Mouse (Mus musculus): Measurements from ENCODE around the gene Lrpap1.

Gene Lrpap1

DNA sequence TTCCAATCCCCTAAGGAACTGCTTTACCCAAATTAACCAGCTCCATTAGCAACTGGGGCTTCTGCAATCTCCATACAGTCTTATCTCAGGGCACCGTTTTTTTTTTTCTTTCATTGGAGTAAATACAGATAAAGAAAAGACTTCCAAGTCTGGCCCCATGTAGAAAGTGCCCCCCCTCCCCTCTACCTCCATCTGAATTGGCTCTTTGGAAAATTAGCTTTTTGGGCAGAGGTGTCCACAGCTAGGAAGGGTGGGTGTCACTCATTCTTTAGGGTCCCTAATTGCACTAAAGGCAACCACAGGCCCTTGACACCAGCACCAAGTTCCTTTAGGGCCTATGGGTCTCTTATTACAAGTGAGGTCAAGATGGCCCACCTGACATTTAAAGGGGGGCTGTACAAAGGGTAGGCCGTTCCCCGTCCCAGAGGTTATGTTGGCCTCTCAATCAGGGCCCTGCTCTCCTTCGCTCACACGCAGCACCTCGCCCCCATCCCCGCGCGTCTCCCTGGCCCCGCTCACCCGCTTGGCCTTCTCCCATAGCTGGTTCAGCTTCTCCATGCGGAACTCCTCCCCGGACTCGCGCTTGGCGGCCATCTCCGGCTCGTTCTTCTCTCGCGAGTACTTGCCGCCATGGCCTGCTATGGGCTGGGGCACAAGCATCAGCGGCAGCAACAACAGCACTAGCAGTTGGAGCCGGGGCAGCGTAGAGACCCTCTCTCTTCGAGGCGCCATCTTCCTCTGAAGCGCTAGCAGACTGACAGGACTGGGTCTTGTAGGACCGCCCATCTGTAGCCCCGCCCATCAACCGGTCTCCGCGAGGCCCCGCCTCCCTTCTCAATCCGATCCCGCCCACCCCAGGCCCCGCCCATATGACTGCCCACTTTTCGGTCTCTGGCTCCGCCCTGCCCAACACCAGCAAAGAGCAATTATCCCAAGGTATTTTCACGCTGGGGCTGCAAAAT lies at the start of gene Lrpap1:
TSS of gene Lrpap1 (minus strand) at position 807 of the 962 bp plus-strand sequence.
- DNase-seq (ENCODE audit: low read depth), result peak; percentile 74

DNA sequence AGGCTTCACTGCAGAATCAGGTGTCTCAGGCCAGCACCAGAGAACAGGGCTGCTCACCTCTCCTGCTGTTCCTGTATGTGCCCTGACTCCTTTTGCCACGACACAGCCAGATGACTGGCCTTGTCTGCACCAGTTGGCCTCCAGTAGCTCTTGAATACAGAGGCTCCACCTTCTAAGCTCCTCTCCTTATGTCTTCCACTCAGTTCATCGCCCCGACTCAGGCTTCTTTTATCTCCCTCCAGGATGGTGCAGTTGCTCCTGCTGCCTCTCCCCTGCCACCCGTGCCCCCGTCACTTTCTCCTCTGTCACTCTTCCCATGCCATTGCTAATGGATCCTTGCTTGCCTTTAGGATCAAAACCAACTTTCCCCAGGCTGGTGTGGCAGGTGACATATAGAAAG lies 44.4 kb upstream of the Lrpap1 start:
- no peak for DNase-seq (ENCODE audit: low read depth)

DNA sequence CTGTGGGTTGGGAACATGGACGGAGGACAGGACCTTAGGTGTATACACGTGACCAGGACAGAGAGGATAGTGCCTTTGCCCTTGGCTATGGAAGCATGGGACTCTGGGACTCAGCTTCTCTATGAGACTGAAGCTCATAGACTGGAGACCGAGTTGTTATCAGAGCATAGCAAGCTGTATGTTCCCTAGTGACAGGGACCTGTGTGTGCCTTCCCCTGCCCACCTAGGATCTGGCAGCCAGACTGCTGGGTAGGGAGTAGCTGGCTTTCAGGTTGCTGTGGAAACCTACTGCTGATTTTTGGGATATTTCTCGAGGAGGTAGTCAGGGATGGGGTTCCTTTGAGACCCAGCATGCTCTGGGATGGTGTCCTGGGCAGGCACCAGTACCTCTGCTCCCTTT lies 44.0 kb upstream of the Lrpap1 start:
- no peak for DNase-seq (ENCODE audit: low read depth)

DNA sequence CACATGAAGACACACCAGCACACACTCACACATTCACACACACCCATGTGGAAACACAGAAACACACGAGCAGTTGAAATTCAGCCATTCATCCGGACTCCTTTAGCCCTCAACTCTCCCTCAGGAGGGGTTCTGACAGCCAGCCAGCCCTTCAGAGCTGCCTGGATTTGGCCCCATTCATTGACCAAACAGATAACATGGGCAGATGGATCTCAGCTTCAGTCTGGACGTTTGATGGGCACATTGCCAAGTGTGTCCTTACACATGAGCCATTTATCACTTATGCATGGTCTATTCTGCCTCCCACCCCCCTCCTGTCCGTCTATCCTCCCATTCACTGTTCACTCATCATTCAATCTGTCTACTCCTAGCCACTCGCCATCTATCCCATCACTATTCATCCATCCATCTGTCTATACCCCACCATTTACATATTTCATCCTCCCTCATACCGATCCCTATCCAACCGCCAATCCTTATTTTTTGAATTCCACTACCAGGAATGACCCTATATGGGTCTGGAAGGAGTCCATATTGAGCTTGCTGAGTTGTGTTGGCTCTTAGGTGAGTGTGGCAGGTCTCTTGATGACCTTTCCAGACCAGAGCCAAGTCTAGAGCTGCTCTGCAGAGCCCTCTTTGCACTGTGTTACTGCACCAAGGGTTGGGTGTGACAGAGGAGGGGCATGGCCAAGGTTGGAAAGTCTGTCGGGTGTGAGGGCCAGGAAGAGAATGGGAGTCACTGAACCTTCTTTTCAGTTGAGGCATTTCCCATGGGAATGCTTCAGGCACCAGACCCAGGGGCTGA lies 42.6 kb upstream of the Lrpap1 start:
- no peak for DNase-seq (ENCODE audit: low read depth)

DNA sequence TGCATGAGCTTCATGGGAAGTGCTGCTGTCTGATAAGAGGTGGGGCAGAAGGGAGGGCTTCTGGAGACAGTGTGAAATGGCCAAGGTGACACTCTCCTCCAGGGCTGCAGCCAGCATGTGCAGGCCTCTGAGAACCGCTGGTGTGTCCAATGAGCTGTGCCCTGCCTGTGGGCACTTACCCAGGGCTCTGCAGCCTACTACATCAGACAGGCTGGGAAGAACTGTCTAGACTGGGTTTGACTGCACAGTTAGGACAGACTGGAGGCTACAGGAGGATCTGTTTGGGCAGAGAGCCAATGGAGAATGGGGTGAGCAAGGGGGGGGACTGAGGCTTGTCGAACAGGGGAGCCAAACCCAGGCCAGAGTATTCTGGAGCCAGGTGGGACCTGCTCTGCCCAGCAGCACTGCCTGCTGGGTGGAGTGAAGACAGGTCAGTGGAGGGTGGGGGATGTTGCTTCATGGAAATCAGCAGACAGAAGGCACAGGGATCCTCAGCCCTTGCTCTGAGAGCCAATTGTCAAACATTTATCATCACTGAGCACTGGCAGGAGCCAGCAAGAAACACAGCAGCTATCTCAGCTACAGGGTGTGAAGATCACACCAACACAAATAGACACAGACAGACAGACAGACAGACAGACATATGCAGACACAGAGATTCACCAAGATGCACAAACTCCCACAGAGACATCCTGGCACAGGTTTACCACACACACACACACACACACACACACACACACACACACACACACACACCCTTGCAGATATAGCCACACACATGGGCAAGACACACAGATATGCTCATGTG lies 41.8 kb upstream of the Lrpap1 start:
- DNase-seq (ENCODE audit: low read depth), result no peak

DNA sequence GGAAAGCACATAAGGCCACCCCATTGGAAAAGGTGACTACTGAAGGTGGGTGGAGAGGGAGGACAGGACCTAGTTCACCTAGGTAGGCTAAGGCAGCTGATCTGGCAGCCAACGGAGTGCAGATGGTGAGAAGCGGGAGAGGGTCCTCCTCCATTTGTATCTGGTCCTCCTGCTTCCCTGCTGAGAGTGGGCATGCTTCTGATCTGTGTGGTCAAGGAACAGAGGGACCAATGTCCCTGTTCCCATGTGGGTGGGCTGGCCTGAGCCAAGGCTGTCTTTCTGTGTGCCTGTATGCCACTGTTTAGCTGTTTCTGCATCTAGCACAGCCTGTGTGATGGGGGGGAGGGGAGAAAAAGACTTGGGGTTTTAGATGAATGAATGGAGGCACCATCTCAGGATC lies 41.2 kb upstream of the Lrpap1 start:
- DNase-seq (ENCODE audit: low read depth), result no peak

DNA sequence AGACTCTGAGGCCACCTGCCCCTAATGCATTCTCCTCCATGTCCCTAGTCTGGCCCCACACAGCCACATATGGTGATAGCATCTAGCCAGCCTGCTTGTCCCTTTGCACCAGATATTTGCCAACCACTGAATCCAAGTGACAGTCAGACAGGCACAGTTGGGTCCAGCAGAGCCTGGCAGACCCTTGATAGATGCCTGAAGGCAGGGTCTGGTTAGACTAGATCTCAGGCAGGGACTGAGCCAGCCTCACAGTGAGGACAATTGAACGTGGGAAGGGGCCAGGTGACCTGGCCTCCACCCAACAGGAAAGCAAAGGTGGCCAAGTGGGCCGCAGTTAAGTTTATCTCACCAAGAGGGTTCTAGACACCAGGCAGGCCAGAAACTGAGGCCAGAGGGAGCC lies 39.1 kb upstream of the Lrpap1 start:
- DNase-seq (ENCODE audit: low read depth), result no peak

DNA sequence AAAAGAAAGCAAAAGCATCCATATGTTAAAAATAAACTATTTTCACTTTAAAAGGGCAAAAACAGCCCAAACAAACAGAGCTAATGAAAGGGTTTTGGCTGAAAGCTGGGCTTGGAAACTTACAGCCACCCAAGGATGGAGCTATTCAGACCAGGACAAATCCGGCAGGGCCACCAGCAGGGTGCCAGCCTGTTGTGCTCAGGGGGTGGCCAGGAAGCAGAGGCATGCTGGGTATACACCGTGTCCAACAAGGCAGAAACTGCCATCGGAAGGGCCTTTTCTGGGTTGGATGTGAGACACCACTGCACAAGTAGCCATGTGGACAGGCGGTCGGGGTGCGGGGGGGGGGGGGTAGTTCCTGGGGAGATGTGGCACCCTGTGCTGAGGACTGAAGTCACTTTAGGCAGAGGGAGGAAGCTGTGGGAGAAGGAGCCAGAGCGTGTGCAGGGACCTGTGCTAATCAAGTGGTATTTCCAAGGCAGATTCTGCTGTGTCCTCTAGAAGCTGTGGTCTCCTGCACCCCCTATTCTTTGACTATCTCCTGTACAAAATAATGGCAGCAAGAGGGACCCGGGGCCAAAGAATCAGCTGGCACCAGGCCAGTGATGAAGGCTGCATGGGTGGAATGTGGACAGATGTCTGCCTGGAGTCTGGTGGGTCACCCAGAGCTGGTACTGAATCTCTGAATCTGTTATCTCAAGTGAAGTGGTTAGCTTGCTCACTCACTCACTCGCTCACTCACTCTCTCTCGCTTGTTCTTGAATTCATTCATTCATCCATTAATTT lies 38.1 kb upstream of the Lrpap1 start:
- no peak for DNase-seq (ENCODE audit: low read depth)

DNA sequence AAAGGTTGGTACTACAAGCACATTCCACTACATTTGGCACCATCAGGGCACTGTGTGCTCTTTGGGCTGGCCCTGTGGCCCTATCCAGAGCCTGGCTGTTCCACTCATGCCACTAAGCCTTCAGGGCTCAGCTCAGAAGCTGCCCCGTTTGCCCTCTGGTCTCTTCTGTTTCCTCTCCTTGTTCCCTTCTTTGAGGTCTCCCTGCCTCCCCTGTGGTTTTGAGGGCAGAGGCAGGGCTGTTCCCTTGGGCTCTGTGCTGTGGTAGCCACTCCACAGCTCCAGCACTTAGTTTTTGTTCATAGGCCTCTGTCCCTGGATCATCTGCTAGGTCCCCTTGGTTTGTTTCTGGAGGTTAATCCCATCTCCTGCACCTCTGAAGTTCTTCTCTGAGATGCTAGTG lies 37.3 kb upstream of the Lrpap1 start:
- no peak for DNase-seq (ENCODE audit: low read depth)

DNA sequence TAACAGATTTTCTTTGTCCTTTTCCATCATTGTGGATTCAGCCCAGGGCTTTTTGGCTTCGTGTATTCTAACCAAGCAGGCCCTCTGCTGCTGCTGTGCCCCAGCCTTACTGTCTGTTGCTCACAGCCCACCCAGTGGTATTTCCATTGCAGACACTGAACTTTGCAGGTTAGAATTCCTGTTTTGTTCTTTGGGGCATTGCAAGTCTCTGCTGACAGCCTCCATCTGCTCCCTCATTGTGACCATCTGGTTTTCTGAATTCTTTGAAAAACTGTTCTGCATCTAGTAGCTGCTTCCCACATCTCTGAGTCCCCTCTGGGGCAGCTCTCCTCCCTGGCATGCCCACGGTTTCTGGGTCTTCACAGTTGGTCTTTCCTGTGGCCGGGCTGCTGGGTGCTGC lies 35.8 kb upstream of the Lrpap1 start:
- DNase-seq (ENCODE audit: low read depth), result no peak

DNA sequence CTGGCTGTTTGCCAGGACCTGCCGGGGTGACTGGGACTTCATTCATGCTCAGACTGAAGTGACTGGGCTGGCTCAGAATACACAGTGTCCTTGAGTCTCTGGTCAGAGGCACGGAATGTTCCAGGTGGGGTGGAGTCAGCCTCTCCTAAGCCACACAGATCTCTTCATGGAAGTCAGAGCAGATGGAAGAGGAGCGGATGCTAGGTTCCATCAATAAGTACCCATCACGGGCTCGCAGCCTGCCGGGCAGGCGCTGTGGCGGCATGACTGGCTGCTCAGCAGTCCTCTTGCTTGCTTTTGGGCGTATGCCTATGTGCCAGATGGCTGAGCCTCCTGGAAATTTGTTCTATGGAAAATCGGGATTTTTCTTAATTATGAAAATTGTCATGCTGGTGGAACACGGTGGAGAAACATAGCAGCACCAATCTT lies 32.6 kb upstream of the Lrpap1 start:
- no peak for DNase-seq (ENCODE audit: low read depth)

DNA sequence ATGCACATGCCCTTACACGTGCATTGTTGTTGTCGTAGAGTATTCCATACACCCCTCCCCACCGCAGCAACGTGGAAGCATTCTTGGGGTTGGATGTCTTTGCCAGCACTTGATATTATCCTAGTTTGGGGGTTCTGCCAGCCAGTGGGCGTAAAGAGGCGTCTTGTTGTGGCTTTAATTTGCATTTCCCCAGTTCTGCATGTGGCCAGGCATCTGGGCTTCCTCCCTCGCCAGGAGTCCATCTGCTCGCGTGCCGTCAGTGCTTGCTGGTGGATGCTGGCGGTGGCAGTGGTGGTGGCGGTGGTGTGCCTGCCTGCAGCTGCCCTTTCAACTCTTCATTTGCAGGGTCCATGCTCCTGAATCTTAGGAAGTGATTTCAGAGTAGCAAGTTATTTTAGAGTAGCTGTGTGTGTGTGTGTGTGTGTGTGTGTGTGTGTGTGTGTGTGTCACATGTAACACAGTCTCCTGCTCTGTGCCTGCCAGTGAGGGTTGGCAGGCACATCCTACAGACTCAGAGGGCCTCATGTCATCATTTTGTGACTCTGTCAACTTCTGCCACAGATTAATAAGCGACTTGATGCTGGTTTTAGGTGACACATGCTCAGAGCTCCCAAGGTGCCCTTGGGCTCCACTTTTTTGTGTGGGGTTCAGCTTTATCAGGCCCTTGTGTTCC lies 32.1 kb upstream of the Lrpap1 start:
- no peak for DNase-seq (ENCODE audit: low read depth)

DNA sequence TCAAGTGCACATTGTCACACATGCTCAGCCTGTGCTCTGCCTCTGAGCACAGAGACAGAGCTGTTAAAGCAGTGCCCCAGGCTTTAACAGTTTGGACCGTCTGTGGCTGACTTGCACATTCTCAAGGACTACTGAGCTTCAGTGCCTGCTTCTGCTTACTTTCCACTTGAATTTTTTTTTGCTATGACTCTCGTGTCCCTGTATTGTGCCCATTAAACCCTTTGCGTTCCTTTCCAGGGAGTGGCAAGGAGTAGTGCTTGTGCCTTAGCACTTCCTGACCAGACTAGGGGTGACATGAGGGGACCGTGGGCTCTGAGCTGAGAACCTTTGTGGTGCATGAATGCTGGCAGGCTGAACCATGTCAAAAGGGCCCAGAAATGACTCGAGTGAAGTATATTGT lies 30.3 kb upstream of the Lrpap1 start:
- no peak for DNase-seq (ENCODE audit: low read depth)

DNA sequence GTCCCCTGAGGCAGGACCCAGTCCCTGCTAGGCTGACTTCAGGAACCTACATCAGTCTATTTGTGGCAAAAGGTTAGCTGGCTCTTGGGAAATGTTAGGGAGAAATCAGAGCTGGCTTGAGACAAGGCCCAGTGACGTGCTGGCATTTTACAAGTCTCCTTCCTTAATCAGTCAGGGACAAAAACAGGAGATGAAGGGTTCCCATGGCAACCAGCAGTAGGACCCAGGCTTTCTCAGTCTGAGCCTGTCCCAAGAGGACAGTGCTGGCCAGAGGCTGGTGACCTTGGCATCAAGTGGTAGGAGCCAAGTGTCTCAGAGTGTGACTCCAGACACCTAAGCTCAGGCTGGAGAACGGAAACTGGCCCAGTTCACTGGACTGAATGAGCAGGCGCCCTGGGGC lies 28.7 kb upstream of the Lrpap1 start:
- no peak for DNase-seq (ENCODE audit: low read depth)

DNA sequence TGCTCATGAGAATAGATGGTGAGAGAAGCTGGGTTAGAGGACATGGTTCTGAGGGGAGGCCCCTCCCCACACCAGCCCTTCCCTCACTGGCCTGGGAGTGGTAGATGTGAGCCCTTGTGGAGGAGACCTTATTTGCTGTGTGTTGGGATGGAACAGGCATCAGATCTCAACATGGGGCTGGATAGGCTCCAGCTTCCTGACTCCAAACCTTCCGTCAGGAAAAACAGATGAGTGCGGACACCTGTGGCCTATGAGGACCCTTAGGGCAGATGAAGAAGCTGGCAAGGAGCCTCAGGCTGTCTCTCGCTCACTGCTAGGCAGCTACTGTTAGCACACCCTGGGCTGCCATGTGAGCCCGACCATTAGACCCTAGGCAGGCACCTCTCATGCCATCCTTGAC lies 27.9 kb upstream of the Lrpap1 start:
- no peak for DNase-seq (ENCODE audit: low read depth)

DNA sequence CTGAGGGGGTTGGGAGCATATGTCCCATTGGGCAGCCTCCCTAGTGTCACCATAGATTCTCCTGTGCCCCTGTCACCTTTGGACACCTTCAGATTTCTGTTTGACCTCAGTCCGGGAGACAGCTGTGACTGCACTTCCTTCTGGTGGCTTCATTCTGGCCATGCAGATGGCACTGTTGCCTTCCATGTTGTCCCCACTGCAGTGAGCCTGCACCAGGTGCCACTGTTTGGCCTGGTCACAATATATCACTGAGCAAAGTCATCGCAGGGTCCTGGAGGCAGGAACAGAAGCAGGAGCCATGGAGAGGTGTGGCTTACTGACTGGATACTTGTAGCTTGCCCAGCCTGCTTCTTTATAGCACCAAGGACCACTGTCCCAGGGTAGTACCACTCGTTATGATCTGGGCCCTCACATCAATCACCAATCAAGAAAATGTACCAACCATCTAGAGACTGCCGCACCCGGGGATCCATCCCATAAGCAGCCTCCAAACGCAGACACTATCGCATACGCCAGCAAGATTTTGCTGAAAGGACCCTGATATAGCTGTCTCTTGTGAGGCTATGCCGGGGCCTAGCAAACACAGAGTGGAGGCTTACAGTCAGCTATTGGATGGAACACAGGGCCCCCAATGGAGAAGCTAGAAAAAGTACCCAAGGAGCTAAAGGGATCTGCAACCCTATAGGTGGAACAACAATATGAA lies 26.9 kb upstream of the Lrpap1 start:
- no peak for DNase-seq (ENCODE audit: low read depth)

DNA sequence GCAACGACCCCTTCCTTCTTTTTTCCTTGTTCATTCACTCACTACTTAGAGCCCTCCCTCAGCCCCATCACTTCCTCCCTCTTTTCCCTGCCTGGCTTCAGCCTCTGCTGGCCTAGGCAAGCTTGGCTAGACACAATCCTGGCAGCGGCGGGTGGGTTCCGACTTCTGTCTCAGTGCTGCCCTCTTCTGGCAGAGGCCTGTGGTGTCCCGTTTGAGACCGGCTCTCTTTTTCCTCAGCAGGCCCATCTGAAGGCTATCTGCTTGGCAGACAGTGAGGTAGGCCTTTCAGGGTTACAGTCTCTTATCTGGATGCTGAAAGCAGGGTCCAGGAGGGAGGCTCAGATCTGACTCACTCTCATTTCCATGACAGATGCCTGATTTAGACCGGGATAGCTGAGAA lies 26.2 kb upstream of the Lrpap1 start:
- peak; percentile 26 for DNase-seq (ENCODE audit: low read depth)

DNA sequence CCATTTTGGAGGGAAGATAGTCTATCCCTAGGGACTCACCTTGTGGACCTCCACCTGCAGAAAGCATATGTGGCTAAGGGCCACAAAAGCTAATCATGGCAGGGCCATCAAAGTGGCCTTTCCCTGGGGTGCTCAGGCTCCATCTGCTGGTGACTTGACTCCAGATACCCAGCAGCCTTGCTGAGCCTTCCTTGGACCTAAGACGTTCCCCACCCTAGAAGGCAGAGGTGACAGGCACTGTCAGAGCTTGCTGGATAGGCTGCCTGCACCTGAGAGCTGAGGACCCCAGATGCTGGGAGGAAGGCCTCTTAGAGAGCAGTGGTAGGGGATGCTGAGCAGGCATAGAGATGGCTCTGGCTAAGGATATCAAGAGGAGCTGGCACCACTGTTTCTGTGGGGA lies 25.7 kb upstream of the Lrpap1 start:
- DNase-seq (ENCODE audit: low read depth), result no peak

DNA sequence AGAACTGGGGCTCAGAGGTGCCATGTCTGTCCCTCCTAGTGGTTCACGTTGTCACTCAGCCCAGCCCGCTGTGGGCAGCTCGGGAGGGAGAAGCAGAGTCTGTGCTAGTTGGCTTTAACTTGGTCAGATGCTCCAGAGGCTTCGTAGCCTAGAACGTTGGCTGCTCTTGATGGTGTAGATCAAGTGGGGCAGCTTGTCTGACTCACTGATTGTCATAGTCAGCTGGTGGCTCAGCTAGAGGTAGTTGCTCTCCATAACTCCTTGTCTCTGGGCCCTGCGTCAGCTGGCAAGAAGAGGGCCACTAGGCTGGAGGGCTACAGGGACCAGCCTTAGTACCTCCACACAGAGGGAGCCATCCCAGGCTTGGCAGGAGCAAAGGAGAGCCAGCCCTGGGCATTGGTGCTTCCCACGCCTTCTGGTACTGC lies 24.2 kb upstream of the Lrpap1 start:
- DNase-seq (ENCODE audit: low read depth), result no peak

DNA sequence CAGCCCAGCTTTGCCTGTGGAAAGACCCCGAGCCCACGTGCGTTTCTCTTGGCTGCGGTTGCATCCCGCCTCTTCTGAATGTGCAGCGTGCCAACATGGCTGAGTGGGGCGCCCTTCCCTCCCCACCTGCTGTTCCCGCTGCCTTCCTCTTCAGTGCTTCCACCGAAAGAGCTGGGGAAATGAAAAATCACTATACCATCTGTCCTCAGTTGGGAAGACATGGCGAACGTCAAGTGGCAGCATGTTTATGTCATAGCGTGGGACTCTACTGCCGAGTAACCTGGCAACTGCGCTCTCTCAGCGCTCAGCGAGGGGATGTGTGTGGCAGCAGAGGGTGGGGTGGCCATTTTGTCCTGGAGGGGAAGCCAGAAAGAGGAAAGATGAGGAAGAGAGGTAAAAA lies 23.6 kb upstream of the Lrpap1 start:
- DNase-seq (ENCODE audit: low read depth), result no peak

Measured in fibroblast of lung, adult 2 months (primary cell).